Comparison of ENCODE assay signal across 8 mouse cellular contexts in genomic region chr2:91237511-91238080, GRCm38 (mm10). TPM values are rescaled to one million over a fixed set of nuclear protein-coding genes. Genes with fewer than 3 reads are reported as not detected.
DNase-seq lines count a peak whose midpoint lies in the region; ATAC-seq and TF ChIP-seq lines count a peak whose summit lies in the region.
"Not testable (repeated sequence)": the region's sequence is repeated elsewhere in the genome, so short reads cannot be mapped to it uniquely, and the experiment has no call there.

No protein-coding gene starts in this region.

- H3K27ac ChIP-seq in embryonic facial prominence, embryonic 12.5 days = peak overlapping the region; percentile 84
- H3K27ac ChIP-seq in heart, adult 2 months = peak overlapping the region; percentile 82
- H3K27ac ChIP-seq in intestine, embryonic 14.5 days (ENCODE audit: low read depth) = peak overlapping the region; percentile 90
- H3K27ac ChIP-seq in limb, embryonic 14.5 days (replicated peaks; ENCODE audit: low read depth, low read length) = peak overlapping the region; percentile 85
- peak overlapping the region; percentile 67 for H3K27ac ChIP-seq in macrophage

- H3K4me3 ChIP-seq in embryonic facial prominence, embryonic 12.5 days = peak overlapping the region; percentile 63
- peak overlapping the region; percentile 54 for H3K4me3 ChIP-seq in heart, adult 2 months
- peak overlapping the region; percentile 62 for H3K4me3 ChIP-seq in intestine, embryonic 14.5 days (ENCODE audit: low read depth, low read length)
- peak overlapping the region; percentile 46 for H3K4me3 ChIP-seq in limb, embryonic 14.5 days (replicated peaks; ENCODE audit: low read length)
- peak overlapping the region; percentile 70 for H3K4me3 ChIP-seq in macrophage (ENCODE audit: inconsistent target)

- H3K9ac ChIP-seq in embryonic facial prominence, embryonic 12.5 days = peak overlapping the region; percentile 60; the same call in 1 of the 2 replicates
- not testable (repeated sequence) for H3K9ac ChIP-seq in heart, adult 2 months (ENCODE audit: low read depth, low read length)
- peak overlapping the region; percentile 55 for H3K9ac ChIP-seq in intestine, embryonic 14.5 days (ENCODE audit: low read length)
- H3K9ac ChIP-seq in limb, embryonic 14.5 days (ENCODE audit: low read depth, low read length, severe bottlenecking) = peak overlapping the region; percentile 54

- not testable (repeated sequence) for H3K79me2 ChIP-seq in heart, adult 2 months (replicated peaks; ENCODE audit: control insufficient read depth, insufficient read depth, low read length); macrophage (ENCODE audit: inconsistent target)

- not testable (repeated sequence) for H3K4me1 ChIP-seq in embryonic facial prominence, embryonic 12.5 days; heart, adult 2 months (ENCODE audit: control insufficient read depth, insufficient read depth, low read length); intestine, embryonic 14.5 days (replicated peaks; ENCODE audit: control insufficient read depth, insufficient read depth, low read length); limb, embryonic 14.5 days (ENCODE audit: control insufficient read depth, insufficient read depth, low read length)

- H3K36me3 ChIP-seq in embryonic facial prominence, embryonic 12.5 days; heart, adult 2 months (ENCODE audit: control insufficient read depth, insufficient read depth, low read length); intestine, embryonic 14.5 days (ENCODE audit: control insufficient read depth, insufficient read depth, low read length); limb, embryonic 14.5 days (ENCODE audit: control insufficient read depth, insufficient read depth, low read length); macrophage (ENCODE audit: inconsistent target): not testable (repeated sequence)

- H3K9me3 ChIP-seq in embryonic facial prominence, embryonic 12.5 days; intestine, embryonic 14.5 days (ENCODE audit: control insufficient read depth, low read length); limb, embryonic 14.5 days (ENCODE audit: control insufficient read depth, low read length): not testable (repeated sequence)

- not testable (repeated sequence) for H3K27me3 ChIP-seq in embryonic facial prominence, embryonic 12.5 days; heart, adult 2 months (ENCODE audit: control insufficient read depth, insufficient read depth, low read length); intestine, embryonic 14.5 days (replicated peaks; ENCODE audit: control insufficient read depth, insufficient read depth, low read length); limb, embryonic 14.5 days (ENCODE audit: control insufficient read depth, insufficient read depth, low read length)

- TF ChIP-seq EP300 in heart, adult 2 months (IDR thresholded peaks at IDR 0.05; ENCODE audit: insufficient read depth, low read depth, low read length) = 0 out of 2 replicates have a peak, but pooled peaks have one; percentile 0

- not testable (repeated sequence) for TF ChIP-seq POLR2A in heart, adult 2 months (IDR thresholded peaks at IDR 0.05; ENCODE audit: insufficient read depth, low read depth, low read length); limb, embryonic 14.5 days (IDR thresholded peaks at IDR 0.05; ENCODE audit: borderline replicate concordance, extremely low read depth, insufficient read depth, insufficient read length)

- peak; percentile 50 for ATAC-seq in embryonic facial prominence, embryonic 12.5 days (ENCODE audit: insufficient number of reproducible peaks, insufficient read depth, low FRiP score, low TSS enrichment)
- ATAC-seq in intestine, embryonic 14.5 days (replicated peaks; ENCODE audit: low FRiP score, low TSS enrichment, low read depth) = peak; percentile 50
- peak; percentile 36 for ATAC-seq in limb, embryonic 14.5 days (ENCODE audit: low FRiP score, low read depth)

- H3K4me2 ChIP-seq in embryonic facial prominence, embryonic 12.5 days (replicated peaks) = peak overlapping the region; percentile 76
- peak overlapping the region; percentile 80 for H3K4me2 ChIP-seq in intestine, embryonic 14.5 days (ENCODE audit: low read length)
- H3K4me2 ChIP-seq in limb, embryonic 14.5 days (replicated peaks; ENCODE audit: low read depth, low read length, severe bottlenecking) = peak overlapping the region; percentile 47

- intact Hi-C loops in heart, adult 2 months (cut with DNase I) = loop anchor here (1.0 to 5.0 kb wide), 3 partner anchors 19 to 122 kb away; partner anchors contain the start of genes Acp2 and Nr1h3

- DNase-seq in 416B (ENCODE audit: low read depth) = peak; percentile 70
- peak; percentile 53 for DNase-seq in ZHBTc4 (ENCODE audit: low read depth, low spot score)
- DNase-seq in heart, adult 2 months = not testable (repeated sequence)
- peak; percentile 58 for DNase-seq in intestine, embryonic 14.5 days (ENCODE audit: low spot score)
- DNase-seq in limb, embryonic 14.5 days (ENCODE audit: low spot score) = peak; percentile 22
- DNase-seq in retina, embryonic 14.5 days (ENCODE audit: low spot score) = peak; percentile 61

- TF ChIP-seq CTCF in heart, adult 2 months (IDR thresholded peaks at IDR 0.05) = peak; percentile 64

- 20% methylated on average over 4 of the region's 4 CpGs for WGBS in embryonic facial prominence, embryonic 12.5 days
- WGBS in heart, adult 2 months = 18% methylated on average over 4 of the region's 4 CpGs
- WGBS in intestine, embryonic 14.5 days = 23% methylated on average over 4 of the region's 4 CpGs
- WGBS in limb, embryonic 14.5 days = 20% methylated on average over 4 of the region's 4 CpGs
- WGBS in macrophage (ENCODE audit: missing documents) = 23% methylated on average over 4 of the region's 4 CpGs

RNA-seq across cellular contexts. Expression of gene Ddb2, which starts 0.8 kb away (rescaled TPM):
- polyA plus RNA-seq in embryonic facial prominence, embryonic 12.5 days (2016; fragmentation: Nextera tagmentation; extraction: Ambion mirVana) = 17.5 and 18.1 TPM in 2 replicates
- 1 to 10 TPM; 2.7 to 3.2 TPM for total RNA-seq in heart, adult 2 months (2021)
- polyA plus RNA-seq in heart, adult 2 months (2012; rRNA removed) = 8.5 and 12.6 TPM in 2 replicates
- polyA plus RNA-seq in intestine, embryonic 14.5 days (2014; fragmentation: Nextera tagmentation; extraction: Ambion mirVana) = 16.3 and 22.2 TPM in 2 replicates
- polyA plus RNA-seq in limb, embryonic 14.5 days (2012; rRNA removed) = 52.8 and 56.4 TPM in 2 replicates
- polyA plus RNA-seq in limb, embryonic 14.5 days (2014; fragmentation: Nextera tagmentation; extraction: Ambion mirVana) = 14.8 and 22.0 TPM in 2 replicates
- 10 to 100 TPM; 13.6 to 38.1 (median 23.1) TPM for total RNA-seq in macrophage (2018; cell fraction: chromatin; rRNA removed)
- 1 to 10 TPM; 1.2 to 3.3 (median 1.8) TPM for total RNA-seq in macrophage (2018; cell fraction: cytosol; rRNA removed)
- total RNA-seq in macrophage (2018; cell fraction: nucleus; rRNA removed) = 10 to 100 TPM in 22 of 26 experiments, 1 to 10 TPM in 4; 6.4 to 33.6 (median 17.4) TPM
- 1.8 to 5.3 TPM (median 5.2 TPM) in 3 replicates for polyA plus RNA-seq in macrophage (2018)

RNA-seq across cellular contexts. Expression of gene Pacsin3, which starts 18.2 kb away (rescaled TPM):
- 39.9 and 40.9 TPM in 2 replicates for polyA plus RNA-seq in embryonic facial prominence, embryonic 12.5 days (2016; fragmentation: Nextera tagmentation; extraction: Ambion mirVana)
- 100 to 1,000 TPM; 141 to 157 TPM for total RNA-seq in heart, adult 2 months (2021)
- 139 and 165 TPM in 2 replicates for polyA plus RNA-seq in heart, adult 2 months (2012; rRNA removed)
- polyA plus RNA-seq in intestine, embryonic 14.5 days (2014; fragmentation: Nextera tagmentation; extraction: Ambion mirVana) = 25.1 and 25.5 TPM in 2 replicates
- polyA plus RNA-seq in limb, embryonic 14.5 days (2012; rRNA removed) = 67.8 and 73.8 TPM in 2 replicates
- 43.2 and 44.7 TPM in 2 replicates for polyA plus RNA-seq in limb, embryonic 14.5 days (2014; fragmentation: Nextera tagmentation; extraction: Ambion mirVana)
- 10 to 100 TPM in 1 of 26 experiments, 1 to 10 TPM in 9, under 1 TPM in 4, not detected in 12; 0.43 to 12.8 (median 2.0) TPM for total RNA-seq in macrophage (2018; cell fraction: chromatin; rRNA removed)
- 1 to 10 TPM in 5 of 26 experiments, under 1 TPM in 15, not detected in 6; 0.07 to 2.4 (median 0.70) TPM for total RNA-seq in macrophage (2018; cell fraction: cytosol; rRNA removed)
- 1 to 10 TPM in 7 of 26 experiments, under 1 TPM in 6, not detected in 13; 0.25 to 5.5 (median 1.2) TPM for total RNA-seq in macrophage (2018; cell fraction: nucleus; rRNA removed)
- polyA plus RNA-seq in macrophage (2018) = 0.36 to 0.87 TPM (median 0.65 TPM) in 3 replicates

RNA-seq across cellular contexts. Expression of gene Arfgap2, which starts 27.2 kb away (rescaled TPM):
- polyA plus RNA-seq in embryonic facial prominence, embryonic 12.5 days (2016; fragmentation: Nextera tagmentation; extraction: Ambion mirVana) = 93.0 and 95.9 TPM in 2 replicates
- total RNA-seq in heart, adult 2 months (2021) = 10 to 100 TPM; 54.7 to 58.2 TPM
- polyA plus RNA-seq in heart, adult 2 months (2012; rRNA removed) = 35.0 and 43.2 TPM in 2 replicates
- 72.4 and 73.8 TPM in 2 replicates for polyA plus RNA-seq in intestine, embryonic 14.5 days (2014; fragmentation: Nextera tagmentation; extraction: Ambion mirVana)
- 58.7 and 59.8 TPM in 2 replicates for polyA plus RNA-seq in limb, embryonic 14.5 days (2012; rRNA removed)
- 76.1 and 78.8 TPM in 2 replicates for polyA plus RNA-seq in limb, embryonic 14.5 days (2014; fragmentation: Nextera tagmentation; extraction: Ambion mirVana)
- total RNA-seq in macrophage (2018; cell fraction: chromatin; rRNA removed) = 100 to 1,000 TPM; 103 to 258 (median 153) TPM
- total RNA-seq in macrophage (2018; cell fraction: cytosol; rRNA removed) = 10 to 100 TPM; 46.7 to 61.4 (median 53.9) TPM
- total RNA-seq in macrophage (2018; cell fraction: nucleus; rRNA removed) = 100 to 1,000 TPM in 6 of 26 experiments, 10 to 100 TPM in 20; 59.9 to 130 (median 83.2) TPM
- 43.0 to 54.0 TPM (median 48.7 TPM) in 3 replicates for polyA plus RNA-seq in macrophage (2018)

RNA-seq across cellular contexts. Expression of gene Acp2, which starts 34.9 kb away (rescaled TPM):
- polyA plus RNA-seq in embryonic facial prominence, embryonic 12.5 days (2016; fragmentation: Nextera tagmentation; extraction: Ambion mirVana) = 32.0 and 32.6 TPM in 2 replicates
- total RNA-seq in heart, adult 2 months (2021) = 10 to 100 TPM; 17.3 to 19.9 TPM
- 15.0 and 20.4 TPM in 2 replicates for polyA plus RNA-seq in heart, adult 2 months (2012; rRNA removed)
- 26.1 and 31.9 TPM in 2 replicates for polyA plus RNA-seq in intestine, embryonic 14.5 days (2014; fragmentation: Nextera tagmentation; extraction: Ambion mirVana)
- 29.9 and 37.1 TPM in 2 replicates for polyA plus RNA-seq in limb, embryonic 14.5 days (2012; rRNA removed)
- 31.6 and 34.2 TPM in 2 replicates for polyA plus RNA-seq in limb, embryonic 14.5 days (2014; fragmentation: Nextera tagmentation; extraction: Ambion mirVana)
- 100 to 1,000 TPM; 111 to 486 (median 266) TPM for total RNA-seq in macrophage (2018; cell fraction: chromatin; rRNA removed)
- 100 to 1,000 TPM; 147 to 636 (median 314) TPM for total RNA-seq in macrophage (2018; cell fraction: cytosol; rRNA removed)
- 100 to 1,000 TPM; 190 to 882 (median 476) TPM for total RNA-seq in macrophage (2018; cell fraction: nucleus; rRNA removed)
- 154 to 178 TPM (median 169 TPM) in 3 replicates for polyA plus RNA-seq in macrophage (2018)

RNA-seq across cellular contexts. Expression of gene Nr1h3, which starts 35.0 kb away (rescaled TPM):
- polyA plus RNA-seq in embryonic facial prominence, embryonic 12.5 days (2016; fragmentation: Nextera tagmentation; extraction: Ambion mirVana) = 1.1 and 1.3 TPM in 2 replicates
- 10 to 100 TPM; 20.3 to 27.6 TPM for total RNA-seq in heart, adult 2 months (2021)
- polyA plus RNA-seq in heart, adult 2 months (2012; rRNA removed) = 30.6 and 32.9 TPM in 2 replicates
- polyA plus RNA-seq in intestine, embryonic 14.5 days (2014; fragmentation: Nextera tagmentation; extraction: Ambion mirVana) = 4.2 and 4.9 TPM in 2 replicates
- polyA plus RNA-seq in limb, embryonic 14.5 days (2012; rRNA removed) = 3.4 and 5.0 TPM in 2 replicates
- 1.5 and 2.8 TPM in 2 replicates for polyA plus RNA-seq in limb, embryonic 14.5 days (2014; fragmentation: Nextera tagmentation; extraction: Ambion mirVana)
- 100 to 1,000 TPM in 17 of 26 experiments, 10 to 100 TPM in 9; 44.8 to 435 (median 167) TPM for total RNA-seq in macrophage (2018; cell fraction: chromatin; rRNA removed)
- total RNA-seq in macrophage (2018; cell fraction: cytosol; rRNA removed) = 100 to 1,000 TPM in 10 of 26 experiments, 10 to 100 TPM in 16; 22.6 to 126 (median 60.1) TPM
- 100 to 1,000 TPM in 11 of 26 experiments, 10 to 100 TPM in 15; 27.3 to 217 (median 80.8) TPM for total RNA-seq in macrophage (2018; cell fraction: nucleus; rRNA removed)
- polyA plus RNA-seq in macrophage (2018) = 28.4 to 67.5 TPM (median 35.9 TPM) in 3 replicates

Comparison
In these comparisons a context has a peak if more than half of its experiments do, and no peak if none do; other contexts are left out.
1. RNA of gene Pacsin3, which starts 18.2 kb away (polyA plus RNA-seq): 139 to 165 TPM in heart, adult 2 months, 43.2 to 73.8 TPM in limb, embryonic 14.5 days, 39.9 to 40.9 TPM in embryonic facial prominence, embryonic 12.5 days and 25.1 to 25.5 TPM in intestine, embryonic 14.5 days; 0.36 to 0.87 TPM in macrophage; every median in the first group is over 10 times any median in the second.
2. Peak in every context shown above with its lines, with median percentiles within 50 percentile points of each other: ATAC-seq, H3K27ac ChIP-seq, H3K4me2 ChIP-seq and H3K4me3 ChIP-seq.